Mouse (Mus musculus) CH12.LX (cell line): ENCODE results near the gene Ankfy1. TPM values are rescaled to one million over a fixed set of nuclear protein-coding genes. Genes with fewer than 3 reads are reported as not detected.

ENCODE experiments used
- DNase-seq: peaks from one replicate; pipeline ENCODE4 v3.0.0-alpha.2; 2013; ENCODE audit errors: extremely low read depth
- H3K27ac ChIP-seq: 2 replicates; pipeline ENCODE4 v1.5.1; 2012; ENCODE audit warnings: low read depth, mild to moderate bottlenecking, control low read depth, moderate library complexity; ENCODE audit not compliant: insufficient read depth
- H3K27me3 ChIP-seq: replicated peaks from 2 replicates; pipeline ENCODE3; 2012; ENCODE audit warnings: inconsistent platforms
- H3K36me3 ChIP-seq, 2 experiments: replicated peaks in 1 of 2; 2 replicates each; pipeline versions ENCODE3 to v1.6.1; 2012; ENCODE audit warnings: inconsistent platforms in 1 of 2, low read length in 1 of 2, mild to moderate bottlenecking in 1 of 2, mixed read lengths in 1 of 2, moderate library complexity in 1 of 2; ENCODE audit not compliant: control insufficient read depth in 1 of 2, insufficient read depth in 1 of 2
- H3K4me1 ChIP-seq, 2 experiments: 2 replicates each; pipeline ENCODE4 v1.6.1; 2012; ENCODE audit warnings: inconsistent platforms in 1 of 2, moderate library complexity in 1 of 2; ENCODE audit not compliant: insufficient read depth in 2 of 2, control insufficient read depth in 1 of 2
- H3K4me2 ChIP-seq: 2 replicates; pipeline ENCODE4 v1.6.1; 2012; ENCODE audit warnings: low read depth, mild to moderate bottlenecking, control low read depth; ENCODE audit not compliant: poor library complexity, insufficient read depth, severe bottlenecking
- H3K4me3 ChIP-seq, 3 experiments: fragments of 150-350 bp in 1 of 3; sonication (generic) in 1 of 3; replicated peaks in 1 of 3; 2 replicates each; pipeline versions ENCODE3 to v1.5.1; 2011 to 2012; ENCODE audit warnings: low read depth in 2 of 3, low read length in 2 of 3, mild to moderate bottlenecking in 2 of 3, moderate library complexity in 2 of 3, control low read depth in 1 of 3, improper control_type of control experiment in 1 of 3, inconsistent platforms in 1 of 3, mixed read lengths in 1 of 3; ENCODE audit not compliant: poor library complexity in 1 of 3
- H3K79me2 ChIP-seq: replicated peaks from 2 replicates; pipeline ENCODE4 v1.6.1; 2012; ENCODE audit warnings: mild to moderate bottlenecking, moderate library complexity; ENCODE audit not compliant: control insufficient read depth, poor library complexity, insufficient read depth, severe bottlenecking; ENCODE audit errors: extremely low read depth
- H3K9ac ChIP-seq: 2 replicates; pipeline ENCODE4 v1.6.1; 2012; ENCODE audit warnings: low read depth, mild to moderate bottlenecking, control low read depth, moderate library complexity; ENCODE audit not compliant: insufficient read depth
- H3K9me3 ChIP-seq: replicated peaks from 2 replicates; pipeline ENCODE3; 2012; ENCODE audit warnings: low read length, inconsistent platforms, mixed read lengths
- BHLHE40 ChIP-seq: IDR thresholded peaks from 2 replicates; pipeline ENCODE4 v1.6.1; 2011; ENCODE audit warnings: mild to moderate bottlenecking, low read depth, low read length, improper control_type of control experiment
- E2F4 ChIP-seq: IDR thresholded peaks from 2 replicates; pipeline ENCODE4 v1.6.1; 2011; ENCODE audit warnings: low read depth, low read length, improper control_type of control experiment; ENCODE audit not compliant: insufficient replicate concordance
- ELF1 ChIP-seq: IDR thresholded peaks from 2 replicates; pipeline ENCODE4 v1.6.1; 2014; ENCODE audit warnings: low read depth, mild to moderate bottlenecking, inconsistent platforms, low read length, improper control_type of control experiment
- ETS1 ChIP-seq: conservative IDR thresholded peaks from 2 replicates; pipeline ENCODE4 v1.6.1; 2012; ENCODE audit warnings: low read depth, mild to moderate bottlenecking, inconsistent platforms, low read length, improper control_type of control experiment, moderate library complexity
- GABPA ChIP-seq: IDR thresholded peaks from 2 replicates; pipeline ENCODE4 v1.6.1; 2012; ENCODE audit warnings: low read depth, low read length, improper control_type of control experiment, inconsistent platforms; ENCODE audit not compliant: insufficient replicate concordance
- HCFC1 ChIP-seq: IDR thresholded peaks from 2 replicates; pipeline ENCODE4 v1.6.1; 2012; ENCODE audit warnings: low read depth, mild to moderate bottlenecking, inconsistent platforms, low read length, improper control_type of control experiment
- MEF2A ChIP-seq: IDR thresholded peaks from 2 replicates; pipeline ENCODE4 v1.6.1; 2014; ENCODE audit warnings: low read depth, mild to moderate bottlenecking, inconsistent platforms, low read length, improper control_type of control experiment, borderline replicate concordance
- MXI1 ChIP-seq: IDR thresholded peaks from 2 replicates; pipeline ENCODE4 v1.6.1; 2011; ENCODE audit warnings: mild to moderate bottlenecking, low read depth, low read length, improper control_type of control experiment
- MYC ChIP-seq: IDR thresholded peaks from 2 replicates; pipeline ENCODE4 v1.6.1; 2011; ENCODE audit warnings: low read depth, mild to moderate bottlenecking, improper control_type of control experiment, low read length
- NELFE ChIP-seq: IDR thresholded peaks from 2 replicates; pipeline ENCODE4 v1.6.1; 2011; ENCODE audit warnings: low read depth, low read length, improper control_type of control experiment
- PAX5 ChIP-seq: IDR thresholded peaks from 2 replicates; pipeline ENCODE4 v1.6.1; 2012; ENCODE audit warnings: low read length, inconsistent platforms, mixed read lengths
- RCOR1 ChIP-seq: conservative IDR thresholded peaks from 2 replicates; pipeline ENCODE4 v1.6.1; 2012; ENCODE audit warnings: low read depth, mild to moderate bottlenecking, inconsistent platforms, low read length, improper control_type of control experiment
- SIN3A ChIP-seq: IDR thresholded peaks from 2 replicates; pipeline ENCODE4 v1.6.1; 2012; ENCODE audit warnings: low read length, improper control_type of control experiment, inconsistent platforms
- SMC3 ChIP-seq: IDR thresholded peaks from 2 replicates; pipeline ENCODE4 v1.6.1; 2011; ENCODE audit warnings: low read depth, low read length, improper control_type of control experiment
- TBP ChIP-seq: conservative IDR thresholded peaks from 2 replicates; pipeline ENCODE4 v1.6.1; 2011; ENCODE audit warnings: low read depth, low read length, improper control_type of control experiment
- USF2 ChIP-seq: conservative IDR thresholded peaks from 2 replicates; pipeline ENCODE4 v1.6.1; 2011; ENCODE audit warnings: low read depth, low read length, improper control_type of control experiment
- ZC3H11A ChIP-seq: IDR thresholded peaks from 2 replicates; pipeline ENCODE4 v1.6.1; 2012; ENCODE audit warnings: low read depth, mild to moderate bottlenecking, inconsistent platforms, low read length, improper control_type of control experiment
- ZKSCAN1 ChIP-seq: IDR thresholded peaks from 2 replicates; pipeline ENCODE4 v1.6.1; 2012; ENCODE audit warnings: low read depth, inconsistent platforms, low read length, improper control_type of control experiment, borderline replicate concordance
- ZNF384 ChIP-seq: IDR thresholded peaks from 2 replicates; pipeline ENCODE4 v1.6.1; 2012; ENCODE audit warnings: low read depth, low read length, improper control_type of control experiment, inconsistent platforms
- dilution Hi-C: fragments of 300-500 bp; cut with MboI; formaldehyde crosslinking; loops from 2 replicates; pipeline ENCODE4 v1.14.3; 2020; ENCODE audit warnings: low sequenced_read_pairs; ENCODE audit not compliant: extremely low pct_unique_long_range_greater_than_20kb, extremely low pct_ligation_motif_present
- in situ Hi-C: fragments of 300-500 bp; cut with MboI; formaldehyde crosslinking; loops from 3 replicates; pipeline ENCODE4 v1.14.3; 2019; ENCODE audit warnings: low sequenced_read_pairs, low pct_ligation_motif_present, low pct_unique_long_range_greater_than_20kb, mixed read lengths
- polyA plus RNA-seq: library from polyadenylated mRNA; unstranded; fragments of >175 nt; gene quantifications from 2 replicates; pipeline ENCODE4 v1.2.1, GENCODE M21; 2012; ENCODE audit warnings: low read depth; ENCODE audit not compliant: insufficient read length
- total RNA-seq, 2 experiments: library from RNA; depleted of rRNA; stranded (reverse); fragments of 300-350 nt in 1 of 2; fragments of >200 nt in 1 of 2; gene quantifications; 2 replicates each; pipeline ENCODE4 v1.2.3; 2012 to 2014

Ankfy1 gene
- total and polyA plus RNA-seq, 3 experiments, result 31.4 to 37.0 (median 31.5) TPM

- DNase-seq, result no peak
- Histone ChIP-seq H3K36me3 (peaks cover 4 to 29% of the 10 kb centered on the region in 2 experiments), H3K27ac (no peak overlapping the region), H3K4me3 (no peak overlapping the region), H3K9me3 (no peaks in the 10 kb centered on the region), H3K9ac (no peak overlapping the region), H3K27me3 (no peaks in the 10 kb centered on the region), H3K79me2 (peaks cover 16% of the 10 kb centered on the region), H3K4me1 (peaks cover 0 to under 1% of the 10 kb centered on the region in 2 experiments; a peak in 1 of 4 replicates), H3K4me2 (no peak overlapping the region)
- dilution Hi-C loops, result no loop called here
- in situ Hi-C loops, result no loop called here
- no peak for TF ChIP-seq RCOR1
- no peak for TF ChIP-seq ETS1
Observed at GRCm38 (mm10) chr11:72805232-72805631, 115.4 kb downstream of the Ankfy1 start.

GRCm38 (mm10) chr11:72806556-72806955 is 116.8 kb downstream of the Ankfy1 start:
- Histone ChIP-seq H3K27ac (no peak overlapping the region), H3K4me3 (no peak overlapping the region), H3K9me3 (no peaks in the 10 kb centered on the region), H3K9ac (no peak overlapping the region), H3K4me1 (no peaks in the 10 kb centered on the region), H3K36me3 (peaks cover 4 to 25% of the 10 kb centered on the region in 2 experiments), H3K4me2 (no peak overlapping the region), H3K27me3 (no peaks in the 10 kb centered on the region), H3K79me2 (peaks cover 14% of the 10 kb centered on the region)
- TF ChIP-seq USF2 (no peak), MEF2A (no peak), HCFC1 (no peak), SIN3A (no peak), GABPA (no peak), ELF1 (no peak), PAX5 (no peak), NELFE (no peak), MXI1 (no peak), E2F4 (no peak), RCOR1 (no peak), MYC (no peak), ZNF384 (no peak)
- DNase-seq, result no peak
- in situ Hi-C loops, result no loop called here
- dilution Hi-C loops, result no loop called here

- Histone ChIP-seq H3K9me3 (no peaks in the 10 kb centered on the region), H3K79me2 (peaks cover 12% of the 10 kb centered on the region), H3K9ac (no peak overlapping the region), H3K27ac (no peak overlapping the region), H3K4me2 (no peak overlapping the region), H3K4me1 (no peaks in the 10 kb centered on the region), H3K4me3 (no peak overlapping the region), H3K36me3 (peaks cover 2 to 16% of the 10 kb centered on the region in 2 experiments), H3K27me3 (no peaks in the 10 kb centered on the region)
- no peak for DNase-seq
- TF ChIP-seq ZC3H11A (no peak), MEF2A (no peak), TBP (no peak), ZNF384 (no peak), ZKSCAN1 (no peak), MYC (no peak), USF2 (no peak), SMC3 (no peak), BHLHE40 (no peak), SIN3A (no peak), PAX5 (no peak)
- dilution Hi-C loops, result no loop called here
- in situ Hi-C loops, result no loop called here
Observed at GRCm38 (mm10) chr11:72807992-72808391, 118.2 kb downstream of the Ankfy1 start.
